Mouse (Mus musculus) lung, postnatal 10 days (tissue): Measurements from ENCODE around the gene Jam3.

Source experiments
- DNase-seq: peaks from one replicate; pipeline ENCODE4 v3.0.0; 2021

Gene Jam3

DNA sequence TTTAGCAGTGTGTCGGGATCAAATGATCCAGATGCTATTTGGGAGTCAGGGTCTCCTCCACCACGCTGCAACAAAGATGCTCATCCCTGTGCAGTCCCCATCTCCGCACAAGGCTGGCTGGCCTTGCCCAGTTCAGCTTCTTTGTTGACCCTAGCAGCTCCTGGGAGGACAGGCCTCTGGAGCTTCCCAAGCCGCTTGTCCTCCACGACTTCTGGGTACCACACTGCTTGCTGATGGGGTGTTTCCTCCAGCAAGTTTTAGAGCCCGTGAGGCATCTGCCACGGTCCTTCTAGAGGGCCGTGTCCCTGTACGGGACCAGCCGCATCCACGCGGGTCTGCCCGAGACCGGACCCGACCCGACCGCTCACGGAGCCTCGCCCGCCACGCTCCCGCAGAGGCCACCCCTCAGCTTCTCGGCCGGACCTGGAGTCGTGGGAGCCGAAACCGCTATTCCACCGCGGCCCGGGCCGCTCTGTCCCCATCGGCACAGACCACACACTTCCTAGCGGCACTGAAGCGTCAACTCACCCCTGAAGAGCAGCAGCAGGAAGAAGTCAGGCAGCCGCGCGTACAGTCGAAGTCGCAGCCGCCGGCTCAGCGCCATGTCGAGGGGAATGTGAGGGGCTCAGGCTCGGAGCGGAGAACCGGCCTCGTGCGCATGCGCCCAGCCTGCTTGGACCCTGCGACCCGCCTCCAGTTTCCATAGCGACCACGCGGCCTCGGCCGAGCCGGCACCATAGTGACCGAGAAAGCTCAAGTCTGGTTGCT, at the start of gene Jam3:
TSS of gene Jam3 (minus strand) at position 659 of the 768 bp plus-strand sequence.
- DNase-seq: peak; percentile 93

DNA sequence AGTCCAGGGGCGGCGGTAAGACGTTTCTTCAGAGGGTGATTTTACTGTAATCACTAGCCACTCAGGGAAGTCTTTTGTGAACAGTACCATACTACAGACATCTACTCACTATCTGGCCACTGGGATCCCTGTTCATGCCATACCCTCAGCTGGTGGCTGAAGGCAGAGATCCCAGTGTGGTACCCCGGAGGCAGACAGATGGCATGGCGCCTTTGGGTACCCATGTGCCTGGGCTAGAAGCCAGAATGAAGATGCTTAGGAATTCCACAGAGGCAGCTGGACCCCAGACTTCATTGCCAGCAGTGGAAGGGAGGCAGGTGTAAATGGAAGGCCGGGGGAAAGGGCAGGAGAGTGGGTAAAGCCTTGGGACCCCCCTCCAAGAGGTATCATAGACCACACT, 49.0 kb upstream of the Jam3 start:
- no peak for DNase-seq

DNA sequence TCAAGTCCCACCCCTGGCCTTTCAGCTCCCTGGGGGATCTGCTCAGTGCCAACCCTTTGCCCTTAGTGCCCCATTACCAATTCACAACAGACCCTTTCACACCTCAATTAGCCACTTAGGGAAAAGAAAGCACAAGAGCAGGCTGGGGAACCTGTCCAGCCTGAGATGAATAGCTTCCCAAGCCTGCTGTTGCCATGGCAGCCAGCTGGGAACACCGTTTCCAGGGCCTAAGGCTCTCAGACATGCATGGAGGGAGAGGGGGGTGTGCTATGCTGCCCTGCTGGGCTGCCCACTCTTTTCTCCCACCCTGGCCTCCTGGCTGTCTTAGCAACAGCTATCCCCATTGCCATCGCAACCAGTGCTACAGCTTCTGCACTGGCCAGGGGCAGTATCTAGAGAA, 47.9 kb upstream of the Jam3 start:
- DNase-seq: no peak

DNA sequence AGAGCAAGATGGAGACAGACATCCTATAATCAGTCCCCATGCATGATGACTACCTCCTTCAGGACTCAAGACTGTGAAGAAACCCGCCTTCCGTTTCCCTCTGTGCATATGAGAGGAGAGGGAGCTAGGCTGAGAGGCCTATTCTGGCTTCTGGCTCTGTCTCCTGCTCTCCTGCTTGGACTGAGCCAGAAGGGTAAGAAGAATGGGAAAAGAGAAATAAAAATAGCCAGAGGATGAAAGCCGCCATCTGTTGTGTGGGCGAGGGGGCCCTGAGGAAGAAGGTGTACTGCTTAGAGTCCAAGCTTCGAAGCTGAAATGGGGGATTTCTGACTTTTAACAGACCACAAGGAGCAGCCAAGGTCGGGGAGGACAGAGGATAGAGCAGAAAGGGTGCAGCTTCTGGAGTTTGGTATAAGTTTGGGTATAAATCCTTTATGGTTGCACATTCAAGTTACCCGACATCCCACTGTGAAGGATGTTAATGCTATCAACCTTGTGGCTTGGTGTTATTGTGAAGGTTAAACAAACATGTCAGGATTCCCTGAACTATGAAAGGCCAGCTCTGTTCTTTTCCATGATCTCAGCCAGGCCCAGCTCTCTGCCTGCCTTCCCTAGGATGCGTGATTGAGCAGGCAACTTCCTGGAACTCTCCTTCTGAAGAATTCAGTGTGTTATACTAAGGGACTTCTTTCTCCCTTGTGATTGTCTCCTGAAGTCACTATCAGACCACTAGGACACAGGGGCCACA, 46.4 kb upstream of the Jam3 start:
- DNase-seq: no peak

DNA sequence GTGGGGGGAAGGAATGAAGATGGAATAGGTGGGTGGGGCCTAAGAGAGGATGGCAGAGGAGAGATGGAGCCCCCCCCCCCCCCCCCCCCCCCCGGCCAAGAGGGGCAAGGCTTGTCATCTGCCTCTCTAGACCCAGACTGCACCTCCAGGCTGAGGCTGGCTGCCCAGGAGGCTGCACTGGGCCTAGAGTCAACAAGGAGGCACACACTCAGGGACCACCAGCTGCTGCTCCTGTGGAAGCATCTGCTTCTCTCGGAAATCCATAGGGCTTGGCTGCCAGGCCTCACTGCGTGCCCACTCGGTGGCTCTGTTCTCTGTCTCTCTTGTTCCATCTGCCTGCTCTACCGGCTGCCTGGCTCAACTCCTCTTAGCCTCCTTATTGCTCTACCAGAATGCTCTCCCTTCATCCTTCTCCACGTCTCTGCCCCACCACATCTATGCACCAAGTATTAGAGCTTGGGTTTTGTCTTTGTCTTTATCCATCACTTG, 38.4 kb upstream of the Jam3 start:
- DNase-seq: no peak

DNA sequence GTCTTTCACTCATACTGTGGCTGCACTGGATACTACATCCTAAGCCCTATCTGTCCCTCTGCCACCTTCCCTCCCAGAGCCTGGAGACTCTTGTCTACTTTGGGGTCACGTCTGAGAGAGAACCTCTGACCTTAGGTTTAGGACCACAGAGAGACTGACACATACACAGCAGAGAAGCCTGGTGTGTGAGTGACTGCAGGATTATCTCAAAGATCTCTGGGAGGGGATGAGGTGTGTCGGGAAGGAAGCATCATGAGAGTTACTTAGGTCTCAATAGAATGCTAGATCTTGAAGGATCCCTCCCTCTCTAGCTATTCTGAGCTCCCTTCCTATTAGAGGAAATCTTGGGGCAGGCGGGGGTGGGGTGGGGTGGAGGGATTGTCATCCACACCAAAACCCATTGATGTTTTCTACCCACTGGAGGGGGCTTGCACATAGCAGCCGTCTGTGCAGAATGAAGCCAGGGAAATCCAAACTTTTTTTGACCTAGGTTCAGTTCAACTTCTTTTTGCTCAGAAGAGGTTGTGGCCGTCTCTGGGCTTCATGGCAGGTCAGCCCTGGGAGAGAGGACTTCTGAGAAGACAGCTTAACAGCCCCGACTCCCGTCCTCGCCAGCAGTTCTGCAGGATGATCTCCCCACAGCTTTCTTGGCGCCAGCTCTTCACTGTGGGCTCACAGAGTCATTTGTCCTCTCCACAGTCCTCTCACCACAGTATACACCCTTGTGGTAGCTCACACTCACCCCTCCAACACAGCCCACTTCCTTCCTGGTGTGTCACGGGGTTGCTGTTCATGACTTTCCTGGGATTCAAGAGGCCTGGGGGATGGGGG, 37.8 kb upstream of the Jam3 start:
- peak; percentile 42 for DNase-seq

DNA sequence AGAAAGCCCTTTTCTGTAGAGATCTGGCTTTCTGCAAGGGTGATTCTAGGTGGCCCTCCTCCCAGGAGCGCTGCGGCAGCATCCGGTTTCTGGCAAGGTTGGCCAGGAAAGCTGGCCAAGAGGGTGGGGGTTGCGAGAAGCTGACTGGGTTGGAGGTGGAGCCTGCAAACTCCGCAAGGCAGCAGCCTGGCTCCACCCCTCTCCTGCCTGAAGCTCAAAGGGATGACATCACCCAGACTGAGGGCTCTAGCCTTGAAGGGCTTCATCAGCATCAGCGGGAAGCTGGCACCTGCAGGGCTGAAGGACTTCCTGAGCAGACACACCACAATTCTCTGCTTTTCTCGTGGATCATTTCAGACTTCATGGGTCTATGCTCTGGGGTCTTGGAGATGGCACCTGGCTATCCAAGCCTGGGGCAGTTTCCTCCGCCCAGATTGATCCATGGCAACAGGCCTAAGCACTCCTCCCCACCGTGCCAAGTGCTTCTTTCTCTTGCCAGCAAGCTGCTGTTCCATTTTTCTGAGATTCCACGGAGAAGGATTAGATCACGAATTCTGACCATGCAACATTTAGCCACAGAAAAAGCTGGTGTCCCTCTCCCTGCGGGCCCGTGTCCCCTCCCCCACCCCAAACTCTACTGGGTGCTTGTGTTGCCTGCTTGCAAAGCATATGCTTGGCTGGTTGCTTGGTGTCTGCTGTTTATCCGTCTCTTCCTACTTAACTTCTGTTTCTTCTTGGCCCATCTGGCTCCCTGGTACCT, 37.0 kb upstream of the Jam3 start:
- peak; percentile 94 for DNase-seq

DNA sequence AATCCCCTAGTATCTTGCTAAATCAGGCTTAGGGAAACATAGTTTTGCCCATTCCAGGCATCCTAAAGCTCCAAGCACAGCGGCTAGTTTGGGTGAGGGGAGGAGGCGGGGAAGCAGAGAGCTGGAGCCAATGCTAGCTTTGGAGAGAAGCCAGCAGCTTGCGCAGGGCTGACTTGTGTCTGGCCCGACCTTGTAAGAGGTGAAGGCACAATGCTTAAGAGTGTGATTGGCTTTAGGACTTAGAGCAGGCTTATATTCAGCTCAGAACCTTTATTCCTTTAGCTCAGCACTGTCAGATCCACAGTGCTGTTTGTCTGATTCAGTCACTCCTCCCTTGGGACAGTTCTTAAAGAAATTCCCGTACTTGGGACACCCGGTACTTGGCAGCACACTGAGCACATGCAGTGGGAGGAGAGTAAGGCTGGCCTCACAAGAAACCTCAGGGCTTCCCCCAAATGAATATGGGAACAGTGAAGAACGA, 36.3 kb upstream of the Jam3 start:
- peak; percentile 75 for DNase-seq

DNA sequence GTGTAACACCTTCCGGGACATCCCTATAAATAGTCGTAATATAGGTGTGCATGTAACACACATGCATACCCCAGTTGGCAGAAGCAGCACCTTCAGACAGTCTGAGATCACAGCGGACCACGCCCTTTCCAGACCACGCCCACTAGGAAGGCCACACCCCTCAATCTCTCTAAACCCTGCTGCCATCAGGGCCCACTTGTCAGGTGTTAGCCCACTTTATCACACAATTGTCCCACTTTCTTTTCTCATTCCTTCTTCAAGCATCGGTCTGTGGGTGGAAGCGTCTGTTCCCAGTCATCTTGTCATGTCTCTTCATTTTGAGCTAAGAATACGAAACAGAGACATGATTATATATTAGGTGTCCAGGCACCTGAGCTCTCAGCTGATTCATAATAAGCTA, 35.2 kb upstream of the Jam3 start:
- no peak for DNase-seq

DNA sequence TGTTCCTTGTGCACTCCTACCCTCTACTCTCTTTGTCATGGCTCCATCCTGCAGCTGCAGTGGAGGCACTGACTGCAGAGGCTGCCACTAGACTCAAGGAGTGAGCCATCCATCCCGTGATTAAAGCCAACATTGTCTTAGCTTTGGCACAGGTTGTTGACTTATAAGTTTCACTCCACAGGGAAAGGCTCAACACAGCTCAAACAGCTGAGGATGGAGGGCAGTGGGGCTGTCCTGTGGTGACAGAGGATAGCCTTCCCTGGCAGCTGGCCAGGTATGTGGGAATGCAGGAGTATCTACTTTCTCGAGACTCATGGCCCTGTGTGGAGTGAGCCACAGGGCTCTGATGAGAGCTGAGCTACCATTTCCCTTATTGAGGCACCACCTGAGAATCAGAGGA, 34.1 kb upstream of the Jam3 start:
- DNase-seq: no peak

DNA sequence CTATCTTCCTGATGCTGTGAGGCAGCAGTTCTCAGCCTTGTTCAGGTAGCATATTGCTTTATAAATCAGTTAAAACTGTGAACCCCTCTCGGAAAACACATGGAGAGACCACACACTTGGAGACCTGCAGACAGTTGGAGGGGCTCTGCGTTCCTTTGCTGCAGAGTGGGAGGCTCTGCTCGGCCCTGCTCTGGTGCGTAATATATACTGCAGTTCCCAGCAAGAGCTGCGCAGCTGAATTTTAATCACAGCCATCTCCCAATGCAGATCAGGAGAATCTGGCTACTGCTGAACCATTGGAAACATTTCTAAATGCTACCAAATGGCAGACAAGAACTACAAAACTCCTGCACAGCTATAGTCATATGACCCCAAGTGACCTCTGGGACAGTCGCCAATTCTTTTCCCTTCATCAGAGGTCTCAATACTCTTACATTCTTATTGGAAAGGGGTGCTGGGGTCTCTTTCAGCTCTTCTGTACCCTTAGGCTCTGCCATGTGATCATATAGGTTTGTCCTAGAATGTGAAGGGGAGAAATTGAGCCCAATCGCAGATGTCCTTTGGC, 33.5 kb upstream of the Jam3 start:
- DNase-seq: no peak

DNA sequence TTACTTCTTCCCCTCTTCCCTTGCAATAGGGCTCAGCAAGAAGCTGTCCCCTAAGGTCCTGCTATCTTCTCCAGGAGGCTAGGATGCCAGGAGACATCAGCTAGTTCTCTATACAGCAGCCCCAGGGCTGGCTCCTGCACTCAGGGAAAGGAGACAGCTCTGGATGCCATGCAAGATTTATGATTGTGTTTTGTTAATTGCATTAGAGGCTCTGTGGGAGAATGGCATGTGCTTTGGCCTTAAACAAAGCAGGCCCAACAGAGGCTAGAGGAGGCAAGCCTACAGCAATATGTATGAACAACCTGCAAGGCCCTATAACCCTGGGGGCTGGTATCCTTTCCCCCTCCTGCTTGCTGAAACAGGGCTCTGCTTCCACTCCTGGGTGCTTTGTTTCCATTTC, 30.6 kb upstream of the Jam3 start:
- DNase-seq: no peak

DNA sequence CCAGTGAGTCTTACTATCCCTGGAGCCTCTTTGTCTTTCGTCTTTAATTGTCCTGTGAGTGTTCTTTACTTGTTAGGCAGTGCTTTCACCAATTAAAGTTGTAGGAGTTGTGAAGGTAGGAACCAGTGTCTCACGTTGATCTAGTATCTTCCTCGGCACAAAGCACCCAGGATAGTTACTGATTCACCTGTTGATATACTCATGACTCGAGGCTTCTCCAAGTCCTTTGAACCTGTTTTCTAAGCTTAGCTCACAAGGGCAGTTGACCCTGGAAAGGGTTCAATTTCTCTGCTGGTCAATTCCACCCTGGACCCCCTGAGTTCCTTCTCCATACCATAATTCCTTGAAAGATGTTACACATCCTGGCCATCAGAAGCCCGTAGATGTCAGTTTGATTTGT, 26.9 kb upstream of the Jam3 start:
- no peak for DNase-seq

DNA sequence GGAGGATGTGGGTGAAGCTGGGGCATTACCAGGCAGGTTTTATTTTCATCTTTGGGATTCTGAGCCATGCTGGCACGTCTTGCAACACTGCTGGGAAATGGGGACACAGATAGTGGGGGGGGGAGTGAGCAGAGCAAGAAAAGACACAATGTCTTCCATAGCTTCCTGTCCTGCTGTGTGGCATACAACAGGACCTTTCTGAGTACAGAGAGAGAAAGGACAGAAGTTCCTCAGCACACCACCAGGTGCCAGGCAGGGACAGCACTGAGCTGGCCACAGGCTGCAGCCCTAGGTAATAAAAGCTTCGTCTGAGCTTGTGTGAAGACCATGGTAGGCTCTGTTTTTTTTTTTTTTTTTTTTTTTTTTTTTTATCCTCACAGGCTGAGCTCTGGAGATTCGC, 25.3 kb upstream of the Jam3 start:
- no peak for DNase-seq

DNA sequence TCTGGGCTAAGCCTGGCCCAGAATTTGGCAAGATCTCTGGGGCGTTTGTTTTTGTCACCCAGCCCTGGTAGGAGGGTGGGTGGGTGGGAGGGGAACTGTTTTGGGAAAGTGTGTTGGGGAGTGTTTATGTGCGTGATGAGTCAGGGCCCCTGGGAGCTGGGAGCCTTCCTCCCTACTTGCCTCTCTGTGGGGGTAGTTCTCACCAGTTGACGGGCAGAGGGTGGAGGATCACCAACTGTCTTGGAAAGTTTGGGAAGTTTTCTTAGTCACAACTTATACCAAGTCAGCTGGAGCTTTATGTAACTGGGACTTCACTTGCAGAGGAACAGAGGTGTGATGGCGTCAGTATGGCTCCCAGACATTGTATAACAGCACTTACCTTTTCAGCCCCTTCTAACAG, 23.7 kb upstream of the Jam3 start:
- no peak for DNase-seq

DNA sequence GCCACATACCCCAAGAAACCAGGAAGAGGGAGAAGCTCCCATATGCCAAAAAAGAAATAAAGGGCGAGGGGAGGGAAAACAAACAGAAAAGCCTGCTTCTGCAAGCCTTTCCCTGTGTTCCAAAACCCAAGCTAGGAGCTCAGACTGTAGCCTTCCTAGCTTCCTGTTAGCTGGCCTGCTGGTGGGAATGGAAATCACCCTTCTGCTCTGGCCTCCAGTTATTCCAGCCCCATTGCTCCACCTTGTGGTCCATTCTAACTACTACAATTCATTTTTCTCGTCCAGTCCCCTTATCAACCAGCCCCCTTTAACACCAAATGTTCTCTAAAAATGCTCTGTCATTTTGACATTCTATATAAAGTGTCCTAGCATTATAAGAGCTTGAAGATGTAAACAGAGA, 20.9 kb upstream of the Jam3 start:
- peak; percentile 86 for DNase-seq

DNA sequence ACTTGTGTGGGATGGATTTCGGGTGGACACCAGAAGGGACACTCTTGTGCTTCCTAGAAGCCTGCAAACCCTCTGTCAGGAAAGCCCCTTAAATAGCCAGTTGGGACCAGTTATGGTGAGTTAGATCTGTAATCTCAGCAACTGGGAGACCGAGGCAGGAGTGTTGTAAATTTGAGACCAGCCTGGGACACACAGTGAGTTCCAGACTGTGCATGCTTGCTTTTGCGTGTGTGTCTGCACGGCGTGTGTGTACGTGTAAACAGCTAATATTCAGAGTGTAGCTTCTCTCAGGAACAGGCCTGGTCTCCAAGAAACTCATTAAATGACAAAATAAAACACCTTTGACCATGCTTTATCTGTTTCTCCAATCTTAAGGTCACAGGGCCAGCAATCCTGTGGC, 20.5 kb upstream of the Jam3 start:
- no peak for DNase-seq

DNA sequence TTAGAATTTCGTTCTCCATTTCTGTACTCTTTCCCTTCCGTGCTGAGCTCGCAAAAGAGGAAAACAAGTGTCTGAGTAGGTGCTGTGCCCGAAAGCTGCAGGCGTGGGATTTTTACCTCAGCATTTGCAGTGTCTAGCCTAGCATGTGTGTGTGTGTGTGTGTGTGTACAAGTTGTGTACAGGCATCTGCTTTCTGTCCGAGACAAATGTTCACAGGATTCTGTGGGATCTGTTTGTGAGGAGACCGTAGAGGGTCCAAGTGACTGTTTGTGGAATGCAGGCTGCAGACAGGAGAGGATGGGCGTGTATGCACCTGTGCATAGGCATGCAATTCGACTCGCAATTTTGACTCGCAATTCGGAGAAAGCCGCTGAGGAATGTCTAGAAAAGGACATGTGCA, 20.0 kb upstream of the Jam3 start:
- no peak for DNase-seq

DNA sequence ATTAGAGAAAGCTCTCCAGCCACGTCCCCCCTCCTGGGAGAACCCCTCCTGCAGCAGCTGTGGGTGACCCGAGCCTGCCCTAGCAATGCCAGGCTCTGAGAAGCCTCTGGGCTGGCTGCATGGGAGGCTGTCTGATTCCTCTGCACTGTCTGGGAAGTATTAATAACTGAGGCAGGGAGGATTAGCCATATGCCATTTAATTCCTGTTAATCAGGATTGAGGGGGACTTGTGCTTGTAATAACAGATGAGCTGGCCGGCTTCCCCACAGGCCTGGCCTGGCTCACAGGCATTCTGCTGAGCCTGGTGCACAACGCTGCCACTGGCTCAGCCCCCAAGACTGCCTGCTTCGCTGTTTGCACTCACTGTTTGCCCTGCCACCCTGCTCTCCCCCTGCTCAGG, 18.9 kb upstream of the Jam3 start:
- no peak for DNase-seq

DNA sequence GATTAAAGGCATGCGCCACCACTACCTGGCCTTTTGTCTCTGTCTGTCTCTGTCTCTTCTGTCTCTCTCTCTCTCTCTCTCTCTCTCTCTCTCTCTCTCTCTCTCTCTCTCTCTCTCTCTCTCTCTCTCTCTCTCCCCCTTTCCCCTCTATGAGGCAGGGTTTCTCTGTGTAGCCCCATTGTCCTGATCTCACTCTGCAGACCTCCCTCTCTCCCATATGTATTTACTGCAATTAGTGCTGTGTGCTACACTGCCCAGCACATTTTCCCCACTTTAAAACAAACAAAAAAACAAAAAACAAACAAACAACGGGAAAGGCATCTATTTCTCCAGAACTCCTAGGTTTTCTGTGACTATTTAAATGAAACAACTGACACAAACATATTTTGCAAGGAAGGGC, 18.4 kb upstream of the Jam3 start:
- no peak for DNase-seq

DNA sequence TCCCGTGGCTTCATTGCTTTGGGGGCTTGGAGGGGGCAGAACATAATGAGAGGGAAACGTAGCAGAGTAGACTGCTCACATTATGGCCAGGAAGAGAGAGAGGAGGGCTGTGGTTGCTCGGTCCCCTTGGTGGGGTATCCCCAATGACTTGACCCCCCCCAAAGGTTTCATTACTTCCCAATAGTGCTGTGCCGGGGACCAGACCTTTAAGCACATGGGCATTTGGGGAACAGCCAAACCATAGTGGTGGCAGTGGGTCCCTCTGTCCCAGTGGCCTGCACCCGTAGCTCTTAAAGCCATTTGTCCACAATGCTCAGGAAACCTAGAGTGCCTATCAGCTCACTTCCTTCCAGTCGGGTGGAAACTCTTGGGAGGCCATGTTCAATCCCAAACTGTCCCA, 17.6 kb upstream of the Jam3 start:
- DNase-seq: no peak

DNA sequence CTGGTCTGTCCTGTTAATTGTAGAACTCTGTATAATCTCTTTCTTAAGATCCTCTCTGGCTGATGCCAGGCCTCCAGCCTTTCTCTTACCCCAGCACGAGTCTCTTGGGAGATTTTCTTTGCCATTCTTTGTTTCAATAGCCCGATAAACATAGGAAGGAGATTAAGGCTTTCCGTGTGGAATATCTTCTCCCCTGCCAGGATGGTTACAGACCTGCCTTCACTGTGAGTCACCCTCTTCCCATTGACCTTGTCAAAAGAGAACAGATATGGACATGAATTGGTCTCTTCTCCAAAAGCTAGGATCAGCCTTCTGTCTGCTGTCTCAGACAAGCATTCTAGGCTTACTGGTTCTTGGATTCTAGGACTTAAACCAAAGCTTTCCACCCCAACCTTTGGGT, 15.5 kb upstream of the Jam3 start:
- DNase-seq: no peak
